Mouse (Mus musculus) spleen, adult 2 months (tissue): Measurements from ENCODE around the gene Pbx1.

Experiments used
- CTCF ChIP-seq: fragments of 200-500 bp; IDR thresholded peaks from 2 replicates; pipeline ENCODE4 v1.5.1; 2011; ENCODE audit warnings: mild to moderate bottlenecking, inconsistent platforms; ENCODE audit not compliant: insufficient read depth, insufficient read length, insufficient replicate concordance; ENCODE audit errors: extremely low read depth
- POLR2A ChIP-seq: fragments of 200-500 bp; IDR thresholded peaks from 2 replicates; pipeline ENCODE4 v1.6.1; 2011; ENCODE audit warnings: low read depth, low read length, inconsistent platforms

- TF ChIP-seq CTCF = no peak
- TF ChIP-seq POLR2A = no peak
Measured at GRCm38 (mm10) chr1:168103821-168104220, 328.2 kb downstream of the Pbx1 start.
